Mouse (Mus musculus) kidney, adult 2 months (tissue): ENCODE measurements around the gene Myom1.

Source experiments
- CTCF ChIP-seq: fragments of 200-500 bp; conservative IDR thresholded peaks from 2 replicates; pipeline ENCODE4 v1.5.1; 2011; ENCODE audit warnings: low read depth, mild to moderate bottlenecking, control low read depth, low read length, moderate library complexity, mixed read lengths; ENCODE audit not compliant: insufficient read depth, insufficient read length
- POLR2A ChIP-seq: fragments of 200-500 bp; IDR thresholded peaks from one replicate; pipeline ENCODE4 v1.6.1; 2011; ENCODE audit warnings: low read depth, low read length, control low read depth

DNA sequence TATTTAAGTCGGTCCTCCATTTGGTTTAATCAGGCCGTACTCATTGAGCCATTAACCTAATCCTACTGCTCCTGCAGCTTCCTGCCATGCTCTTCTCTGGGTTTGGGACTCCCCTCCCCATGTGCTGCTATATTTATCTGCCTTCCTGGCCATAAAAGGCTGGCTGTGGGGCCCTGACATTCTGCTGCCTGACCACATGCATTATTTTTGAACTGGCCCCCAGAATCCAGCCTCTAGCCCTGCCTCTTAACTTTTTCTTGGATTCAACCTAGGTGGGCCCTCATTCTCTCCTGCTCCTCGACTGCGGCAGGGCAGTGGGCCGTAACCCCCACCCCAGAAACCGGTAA is 16.8 kb downstream of the Myom1 start:
- TF ChIP-seq POLR2A (no peak), CTCF (no peak)
